Mouse (Mus musculus) spleen, postnatal 4 days (tissue): ENCODE results near the gene Dda1.
A peak's percentile ranks its signal among the peaks of the same experiment; 100 is the strongest.

Experiments used
- DNase-seq, 2 experiments: peaks; one replicate each; pipeline ENCODE4 v3.0.0; 2022; ENCODE audit warnings: low spot score in 2 of 2

The Dda1 gene

DNA sequence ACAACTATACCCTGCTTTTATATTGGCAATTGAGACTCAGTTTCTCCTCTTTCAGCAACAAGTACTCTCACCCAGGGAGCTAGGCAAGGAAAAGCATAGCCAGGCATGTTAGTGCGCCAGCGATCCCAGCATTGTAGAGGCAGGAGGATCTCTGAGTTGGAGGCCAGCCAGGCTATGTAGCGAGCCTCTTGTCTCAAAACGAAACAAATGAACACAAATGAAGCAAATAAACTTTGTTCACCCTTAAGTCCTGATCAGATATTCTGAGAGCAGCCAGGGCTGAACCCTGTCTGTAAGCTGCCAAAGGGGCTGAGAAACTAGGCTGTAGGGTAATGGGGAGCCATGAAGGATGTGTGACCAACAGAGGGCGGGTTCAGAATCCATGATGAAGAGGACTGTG is 26.8 kb downstream of the Dda1 start:
- no peak for DNase-seq

DNA sequence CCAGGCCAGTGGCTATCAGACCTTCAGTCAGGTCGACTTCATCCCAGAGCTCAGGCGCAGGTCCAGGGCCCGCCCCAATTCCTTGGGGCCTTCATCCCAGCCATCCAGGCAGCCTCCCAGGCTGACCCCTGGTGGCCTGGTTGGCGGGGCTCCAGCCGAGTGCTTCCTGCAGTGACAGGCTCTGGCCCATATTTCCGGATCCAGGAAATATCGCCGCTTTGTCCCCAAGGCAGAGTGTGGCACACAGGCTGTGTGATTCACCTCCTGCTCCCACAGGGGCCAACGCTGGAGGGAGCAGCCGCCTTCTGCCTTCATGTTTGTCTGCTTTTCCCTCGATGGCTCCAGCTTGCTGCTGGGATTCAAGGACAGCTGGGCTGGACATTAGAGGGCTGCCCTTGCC is 27.5 kb downstream of the Dda1 start:
- peak; percentile 57 to 74 for DNase-seq

DNA sequence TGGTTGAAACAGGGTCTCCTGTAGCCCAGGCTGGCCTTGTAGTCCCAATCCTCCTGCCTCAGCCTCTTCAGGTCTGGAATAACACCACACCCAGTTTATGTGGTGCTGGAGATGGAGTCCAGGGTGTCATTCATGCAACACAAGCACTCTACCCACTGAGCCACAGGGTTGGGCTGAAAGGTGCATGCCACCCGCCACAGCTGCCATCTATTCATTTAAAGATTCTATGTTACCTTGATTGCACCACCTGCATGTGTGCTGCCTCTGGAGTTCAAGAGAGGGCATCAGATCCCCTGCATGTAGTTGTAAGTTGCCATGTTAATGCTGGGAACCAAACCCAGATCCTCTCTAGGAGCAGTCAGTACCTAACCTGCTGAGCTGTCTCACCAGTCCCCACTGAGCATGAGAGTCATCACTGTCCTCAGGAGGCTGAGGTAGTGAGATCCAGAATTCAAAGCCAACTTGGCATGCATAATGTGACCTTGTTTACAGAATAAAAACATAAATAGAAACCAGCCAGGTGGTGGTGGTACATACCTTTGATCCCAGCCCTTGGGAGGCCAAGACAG is 28.2 kb downstream of the Dda1 start:
- no peak for DNase-seq

DNA sequence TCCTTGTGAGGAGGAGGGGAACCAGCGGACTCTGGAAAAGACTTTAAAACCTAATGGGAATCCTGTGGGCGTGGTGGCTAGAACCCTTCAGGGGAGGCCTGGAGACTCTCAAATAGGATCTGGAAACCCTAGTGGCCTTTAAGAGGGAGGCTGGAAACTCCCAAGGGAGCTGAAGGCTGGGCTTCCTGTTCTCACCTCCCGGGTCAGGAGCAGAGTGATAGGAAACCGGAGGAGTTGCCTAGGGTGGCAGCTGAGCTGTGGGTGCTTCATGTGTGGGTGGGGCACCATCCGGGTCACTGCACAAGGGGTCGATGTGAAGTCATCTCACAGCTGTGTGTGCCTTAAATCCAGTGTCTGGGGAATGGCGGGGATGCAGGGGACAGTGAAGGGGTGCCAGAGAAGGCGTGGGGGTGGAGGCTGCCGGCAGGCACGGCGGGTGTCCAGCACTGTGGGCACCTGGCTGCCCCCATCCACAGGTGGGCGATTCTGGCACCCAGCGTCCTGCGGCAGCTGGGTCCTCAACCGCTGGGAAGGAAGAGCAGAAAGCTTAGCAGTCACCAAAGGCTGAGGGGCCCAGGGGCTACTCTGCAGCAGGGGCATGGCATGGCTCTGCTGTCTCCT is 29.0 kb downstream of the Dda1 start:
- DNase-seq: no peak

DNA sequence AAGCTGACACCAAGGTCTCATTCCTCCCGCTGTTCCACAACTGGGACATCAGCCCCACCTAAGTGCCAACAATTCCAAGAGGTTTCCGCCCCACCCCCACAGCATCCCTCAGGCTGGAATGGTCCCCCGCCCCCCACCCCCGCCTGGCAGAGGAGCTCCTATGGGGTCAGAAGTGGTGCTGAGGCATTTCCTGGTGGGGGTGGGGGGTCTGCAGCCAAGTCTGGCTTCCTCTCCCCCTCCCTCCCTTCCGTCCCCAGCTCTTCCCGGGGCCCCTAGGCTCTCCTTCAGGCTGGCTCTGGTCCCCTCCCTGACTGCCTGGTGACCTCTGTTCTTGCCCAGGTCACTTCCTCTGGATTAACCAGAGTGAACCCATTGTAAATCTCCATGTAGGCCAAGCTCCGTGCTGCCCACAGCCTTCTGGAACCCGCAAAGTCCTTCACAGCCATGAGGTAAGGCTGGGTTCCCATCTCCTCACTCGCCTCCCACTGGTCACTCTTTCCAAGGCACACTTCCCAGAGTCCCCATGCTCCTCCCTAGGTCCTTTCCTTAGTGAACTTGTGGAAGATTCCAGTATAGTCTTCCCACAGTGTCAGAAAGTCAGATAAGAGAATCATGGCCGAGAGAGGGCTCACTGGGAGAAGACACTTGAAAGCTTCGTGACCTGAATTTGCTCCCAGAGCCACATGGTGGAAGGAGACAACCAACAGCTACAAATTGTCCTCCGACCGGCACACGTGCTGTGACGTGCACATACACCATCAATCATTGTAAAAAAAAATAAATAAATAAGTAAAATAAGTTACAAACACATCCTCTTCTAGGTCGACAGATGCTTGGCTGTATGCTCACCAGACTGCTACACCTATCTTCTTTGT is 30.1 kb downstream of the Dda1 start:
- no peak for DNase-seq

DNA sequence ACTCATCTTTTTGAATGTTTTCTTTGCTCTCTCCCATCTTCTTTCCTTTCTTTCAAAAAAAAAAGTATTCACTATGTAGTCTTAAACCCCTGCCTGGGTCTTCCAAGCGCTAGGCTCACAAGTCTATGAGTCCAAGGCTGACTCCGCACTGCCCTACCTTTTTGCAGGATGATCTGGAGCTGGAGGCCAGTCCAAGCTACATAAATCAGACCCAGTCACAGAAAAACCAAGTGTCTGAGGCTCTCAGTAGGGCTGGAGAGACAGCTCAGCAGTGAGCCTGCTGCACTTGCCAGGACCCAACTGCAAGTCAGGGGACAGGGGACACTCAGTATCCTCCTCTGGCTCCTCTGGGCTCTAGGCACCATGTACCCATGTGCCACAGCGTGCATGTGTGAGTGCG is 35.4 kb downstream of the Dda1 start:
- DNase-seq: no peak

DNA sequence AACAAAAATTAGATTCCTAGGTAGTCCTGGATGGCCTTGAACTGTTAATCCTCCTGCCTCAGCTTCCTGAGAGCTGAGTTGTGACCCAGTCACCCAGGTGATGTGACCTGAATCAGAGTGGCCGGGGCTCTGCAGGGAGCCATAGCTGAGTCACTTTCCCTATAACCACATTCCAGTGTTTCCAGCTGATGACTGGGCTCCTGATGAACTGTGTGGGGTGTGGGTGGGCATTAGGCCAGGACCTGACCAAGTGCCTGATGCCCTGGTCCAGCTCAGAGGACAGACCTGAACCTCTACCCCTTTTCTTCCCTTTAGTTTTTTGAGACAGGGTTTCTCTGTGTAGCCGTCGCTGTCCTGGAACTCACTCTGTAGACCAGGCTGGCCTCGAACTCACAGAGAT is 36.3 kb downstream of the Dda1 start:
- DNase-seq: no peak

DNA sequence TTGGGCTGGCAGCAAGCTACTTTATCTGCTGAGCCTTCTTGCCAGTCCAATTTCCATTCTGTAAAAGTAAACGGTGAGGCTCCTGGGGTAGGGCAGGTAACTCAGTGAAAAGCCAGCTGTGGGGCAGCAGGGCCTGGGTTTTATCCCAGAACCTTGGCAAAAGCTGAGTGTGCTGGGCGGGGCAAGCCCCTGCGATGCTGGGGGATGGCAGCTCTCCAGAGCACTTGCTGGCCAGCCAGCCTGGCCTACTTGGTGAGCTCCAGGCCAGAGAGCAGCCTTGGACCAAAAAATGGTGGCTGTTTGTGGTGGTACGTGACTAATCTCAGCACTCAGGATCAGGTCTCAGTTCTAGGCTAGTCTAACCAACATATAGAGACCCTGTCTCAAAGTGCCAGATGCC is 37.0 kb downstream of the Dda1 start:
- no peak for DNase-seq

DNA sequence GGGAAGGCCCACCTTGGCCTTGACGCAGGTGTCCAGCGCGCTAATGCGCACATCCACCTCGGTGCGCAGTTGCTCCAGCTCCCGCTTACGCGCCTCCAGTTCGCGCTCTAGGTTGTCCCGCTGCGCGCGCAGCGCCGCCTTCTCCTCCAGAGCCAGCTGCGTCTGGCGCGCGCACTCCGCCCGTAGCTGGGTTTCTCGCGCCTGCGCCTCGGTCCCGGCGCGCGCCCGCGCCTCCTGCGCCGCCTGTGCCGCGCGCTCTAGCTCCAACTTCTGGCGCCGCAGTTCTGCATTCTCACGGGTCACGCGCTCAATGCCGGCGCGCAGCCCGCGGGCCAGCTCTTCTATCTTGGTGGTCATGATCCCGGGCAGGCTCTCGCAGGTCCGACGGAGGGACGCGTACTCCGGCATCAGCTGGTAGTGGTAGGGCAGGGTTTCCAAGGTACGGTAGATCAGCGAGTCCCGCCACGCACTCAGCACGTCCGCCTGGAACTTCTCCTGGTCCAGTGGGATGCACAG is 38.6 kb downstream of the Dda1 start:
- peak; percentile 44 to 76 for DNase-seq

DNA sequence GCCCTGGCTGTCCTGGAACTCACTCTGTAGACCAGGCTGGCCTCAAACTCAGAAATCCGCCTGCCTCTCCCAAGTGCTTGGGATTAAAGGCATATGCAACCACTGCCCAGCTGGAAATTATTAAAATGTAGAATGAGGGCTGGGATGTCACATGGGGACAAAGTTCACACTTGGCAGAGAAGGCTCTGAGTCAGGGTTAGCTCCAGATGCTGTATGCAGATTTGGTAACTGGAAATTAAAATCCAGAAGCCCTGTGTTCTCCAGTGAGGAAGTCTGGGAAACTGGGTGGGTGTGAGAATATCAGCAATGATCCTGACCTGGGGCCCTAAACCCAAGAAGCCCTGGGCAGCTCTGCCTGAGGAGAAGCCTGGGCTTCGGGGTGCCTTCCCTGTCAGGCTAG is 40.3 kb downstream of the Dda1 start:
- DNase-seq: no peak

DNA sequence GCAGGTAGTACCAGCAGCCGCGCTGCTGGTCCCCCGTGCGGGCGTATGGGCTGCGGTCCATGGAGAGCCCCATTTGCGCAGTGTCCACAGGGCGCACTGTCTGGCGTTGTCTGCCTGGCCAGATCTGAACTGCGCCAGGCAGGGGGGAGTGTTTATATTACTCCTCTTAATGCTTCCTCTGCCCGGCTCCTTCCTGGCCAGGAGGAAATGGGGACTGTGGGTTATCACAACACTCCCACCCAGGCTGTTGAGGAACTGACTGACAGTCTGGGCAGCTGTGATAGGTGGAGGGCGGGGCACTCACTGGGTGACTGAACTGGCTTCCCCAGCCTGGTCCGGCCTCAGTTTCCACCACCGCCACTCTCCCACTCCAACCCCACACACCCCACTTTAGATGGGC is 42.6 kb downstream of the Dda1 start, which contains the start of gene Plvap:
TSS of gene Plvap (minus strand) at position 109 of the 400 bp plus-strand sequence.
- peak in 1 of 2 experiments; percentile 37 for DNase-seq

DNA sequence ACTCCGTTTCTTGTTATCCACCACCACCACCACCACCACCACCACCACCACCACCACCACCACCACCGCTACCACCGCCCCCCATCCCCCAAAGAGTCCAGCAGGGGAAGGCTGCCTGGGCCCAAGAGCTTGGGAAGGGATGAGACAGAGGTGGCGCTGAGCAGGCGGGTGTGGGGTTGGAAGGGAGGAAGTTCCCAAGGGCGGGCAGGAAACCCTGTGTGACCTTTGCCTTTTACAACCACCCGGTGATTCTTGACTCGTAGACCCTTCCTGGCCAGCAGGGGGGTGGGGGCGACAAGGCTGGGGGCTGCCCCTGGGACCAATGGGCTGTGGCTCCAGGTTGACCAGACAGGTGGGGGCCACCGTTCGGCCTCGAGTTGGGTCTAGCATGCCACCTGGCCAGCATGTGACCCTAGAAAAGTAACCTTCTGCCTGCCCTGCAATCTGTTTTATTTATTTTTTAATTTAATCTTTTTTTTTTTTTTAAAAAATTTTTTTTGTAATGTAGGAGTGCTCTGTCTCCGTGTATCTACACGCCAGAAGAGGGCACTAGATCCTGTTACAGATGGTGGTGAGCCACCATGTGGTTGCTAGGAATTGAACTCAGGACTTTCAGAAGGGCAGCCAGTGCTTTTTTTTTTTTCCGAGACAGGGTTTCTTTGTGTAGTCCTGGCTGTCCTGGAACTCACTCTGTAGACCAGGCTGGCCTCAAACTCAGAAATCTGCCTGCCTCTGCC is 44.2 kb downstream of the Dda1 start:
- no peak for DNase-seq

DNA sequence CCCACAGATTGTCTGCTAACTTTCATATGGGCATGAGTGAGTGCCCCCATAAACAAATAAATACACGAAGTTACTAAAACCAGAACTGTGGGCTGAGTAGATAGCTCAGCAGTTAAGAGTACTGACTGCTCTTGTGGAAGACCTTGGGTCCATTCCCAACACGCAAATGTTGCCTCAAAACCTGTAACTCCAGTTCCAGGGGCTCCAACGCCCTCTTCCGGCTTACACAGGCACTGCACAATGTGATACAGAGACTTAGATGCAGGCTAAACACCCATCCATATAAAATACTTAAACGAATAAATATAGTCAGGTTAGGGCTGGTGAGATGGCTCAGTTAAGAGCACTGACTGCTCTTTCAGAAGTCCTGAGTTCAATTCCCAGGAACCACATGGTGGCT is 46.0 kb downstream of the Dda1 start:
- no peak for DNase-seq

DNA sequence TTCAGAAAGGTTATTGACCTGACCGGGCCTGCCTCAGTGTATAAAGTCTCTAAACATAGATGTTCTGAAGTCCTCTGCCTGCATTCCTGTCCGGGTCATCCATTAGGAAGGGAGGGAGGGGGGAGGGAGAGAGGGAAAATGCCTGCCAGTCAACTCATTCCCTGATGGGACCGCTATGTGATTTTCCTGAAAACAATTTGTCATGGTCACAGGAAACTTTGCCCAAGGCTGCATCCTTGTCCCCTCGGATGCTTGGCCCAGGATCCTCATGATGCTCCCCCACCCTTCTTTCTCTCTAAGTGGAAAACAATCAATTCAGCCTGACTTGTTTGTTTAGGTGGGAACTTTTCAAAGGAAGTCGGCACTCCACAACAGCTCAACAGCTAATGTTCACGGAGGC is 47.8 kb downstream of the Dda1 start:
- no peak for DNase-seq

DNA sequence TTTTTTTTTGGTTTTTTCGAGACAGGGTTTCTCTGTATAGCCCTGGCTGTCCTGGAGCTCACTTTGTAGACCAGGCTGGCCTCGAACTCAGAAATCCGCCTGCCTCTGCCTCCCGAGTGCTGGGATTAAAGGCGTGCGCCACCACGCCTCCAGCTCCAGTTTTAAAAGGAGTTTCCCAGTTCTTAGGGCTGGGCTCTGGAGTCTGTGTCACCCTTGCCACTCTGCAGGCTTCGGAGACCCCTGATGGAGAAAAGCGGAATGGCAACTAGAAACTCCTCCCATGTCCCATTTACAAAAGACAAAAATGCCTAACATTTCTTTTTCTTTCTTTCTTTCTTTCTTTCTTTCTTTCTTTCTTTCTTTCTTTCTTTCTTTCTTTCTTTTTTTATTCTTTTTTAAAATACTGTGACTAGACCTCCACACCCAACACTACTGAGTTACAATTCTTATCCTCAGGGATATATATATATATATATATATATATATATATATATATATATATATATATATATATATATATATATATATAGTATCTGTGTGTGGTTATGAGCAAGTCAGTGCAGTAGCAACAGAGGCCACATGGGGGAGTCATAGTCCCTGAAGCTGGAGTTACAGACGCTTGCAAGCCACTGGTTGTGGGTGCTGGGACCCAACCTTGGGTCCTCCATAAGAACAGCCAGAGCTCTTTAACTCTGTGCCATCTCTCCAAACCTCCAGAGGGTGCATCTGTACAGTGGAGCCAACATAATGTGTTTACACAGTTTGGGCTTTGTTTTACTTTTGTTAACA is 50.2 kb downstream of the Dda1 start:
- DNase-seq: peak in 1 of 2 experiments; percentile 48

DNA sequence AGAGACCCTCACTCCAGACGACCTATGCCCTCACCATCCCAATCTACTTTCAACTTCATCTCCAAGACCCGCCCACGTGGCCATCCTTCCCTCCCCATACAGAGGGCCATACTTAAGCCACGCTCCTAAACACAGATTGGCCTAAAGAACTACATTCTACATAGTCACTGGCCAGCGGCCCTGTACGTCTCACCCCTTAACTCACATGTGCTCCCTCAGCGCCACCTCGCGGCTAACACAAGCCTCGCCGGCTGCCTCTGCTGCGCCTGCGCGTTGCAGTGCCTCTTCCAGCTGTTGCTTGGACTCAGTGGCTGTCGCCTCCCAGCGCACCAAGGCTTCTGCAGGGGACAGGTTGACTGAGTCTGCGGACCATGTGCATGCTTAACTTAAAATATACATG is 52.6 kb downstream of the Dda1 start:
- peak; percentile 91 to 97 for DNase-seq

DNA sequence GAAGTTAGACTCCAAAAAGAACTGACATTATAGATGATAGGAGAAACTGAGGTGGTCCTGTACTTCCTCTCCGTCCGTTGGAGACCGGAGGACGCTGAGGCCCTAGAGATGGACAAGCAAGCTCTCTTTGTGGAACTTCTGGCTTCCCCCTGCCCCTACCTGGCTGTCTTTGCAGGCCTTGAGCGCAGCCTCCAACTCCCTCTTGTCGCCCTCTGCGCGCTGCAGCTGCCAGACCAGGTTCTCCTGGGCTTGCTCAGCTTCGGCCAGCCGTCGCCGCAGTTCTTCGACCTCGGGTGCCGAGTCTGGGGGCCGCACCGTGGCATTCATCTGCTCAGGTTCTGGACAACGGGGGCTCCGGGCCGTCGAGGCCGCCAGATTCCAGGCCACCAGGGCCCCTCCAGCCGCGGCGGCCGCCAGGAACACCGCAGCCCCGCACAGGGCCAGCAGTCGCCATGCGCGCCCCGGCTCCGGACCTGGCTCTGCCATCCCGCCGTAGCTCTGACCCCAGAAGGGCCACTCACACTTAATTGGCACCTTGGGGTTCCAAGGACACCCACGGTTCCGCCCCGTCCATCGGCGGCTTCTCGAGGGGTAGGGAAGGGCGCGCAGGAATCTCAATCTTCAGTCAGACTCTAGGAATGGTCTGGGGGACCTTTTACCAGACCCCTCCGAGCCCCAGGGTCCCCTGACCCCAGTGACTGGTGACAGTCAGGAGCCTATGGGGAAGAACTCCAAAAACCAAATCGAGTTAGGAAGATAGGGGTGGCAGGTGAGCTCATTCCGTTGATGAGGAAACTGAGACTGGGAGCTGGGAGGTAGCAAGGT is 56.4 kb downstream of the Dda1 start, which contains the start of gene Ccdc194:
TSS of gene Ccdc194 (minus strand) at position 486 of the 825 bp plus-strand sequence.
- no peak for DNase-seq
